Mouse (Mus musculus): ENCODE data around the gene Pum3. TPM values are rescaled to one million over a fixed set of nuclear protein-coding genes. Genes with fewer than 3 reads are reported as not detected.

The Pum3 gene
- 80.8 and 90.7 TPM in 2 replicates for total RNA-seq (2015)
- 49.7 and 52.8 TPM in 2 replicates for total RNA-seq (2017)

DNA sequence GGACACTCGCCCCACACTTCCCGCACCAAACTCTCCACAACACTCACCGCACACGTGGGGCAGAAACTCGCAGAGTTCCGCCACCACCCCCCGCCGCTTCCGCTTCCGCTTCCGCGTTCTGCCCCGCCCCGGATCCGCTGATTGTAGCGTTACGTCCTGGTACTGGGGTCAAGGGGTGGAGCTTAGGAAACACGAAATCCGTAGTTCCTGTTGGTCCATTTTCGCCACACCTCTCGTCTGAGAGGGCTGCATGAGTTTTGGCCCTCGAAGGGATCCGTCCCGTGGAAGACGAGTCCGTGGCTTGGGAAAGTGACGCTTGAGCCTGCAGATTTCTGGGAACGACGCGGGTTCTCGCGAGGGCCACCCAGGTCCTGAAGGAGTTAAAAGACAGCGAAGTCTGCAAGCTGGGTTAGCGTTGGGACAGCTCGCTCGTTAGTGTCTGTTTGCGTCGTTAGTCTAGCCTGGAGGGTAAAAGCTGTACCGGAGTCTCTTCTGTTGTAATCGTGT is at the start of gene Pum3:
Gene Pum3 (minus strand): TSS at position 81 of the 507 bp plus-strand sequence.
- peak; percentile 93 for ATAC-seq (ENCODE audit: poor library complexity, severe bottlenecking)

DNA sequence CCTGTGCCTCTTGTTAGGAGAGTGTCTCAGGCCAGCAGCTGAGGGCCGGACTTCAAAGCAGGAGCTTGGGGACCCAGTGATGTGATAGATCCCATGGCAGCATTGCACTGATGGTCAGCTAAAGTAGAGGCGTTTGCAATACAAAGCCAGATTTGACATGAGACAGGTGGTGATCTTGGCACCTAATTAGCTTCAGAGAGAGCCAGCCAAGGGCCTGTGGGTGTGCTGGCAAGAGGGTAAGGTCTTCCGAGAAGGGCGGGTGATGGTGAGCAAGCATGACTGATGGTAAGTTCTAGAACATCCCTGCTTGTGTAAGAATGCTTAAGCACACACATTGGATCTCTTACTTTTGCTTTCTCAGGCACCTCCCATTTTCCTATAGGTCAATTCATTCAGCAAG is 37.1 kb upstream of the Pum3 start:
- no peak for ATAC-seq (ENCODE audit: poor library complexity, severe bottlenecking)

- ATAC-seq (ENCODE audit: poor library complexity, severe bottlenecking), result no peak
These were observed 33.0 kb upstream of the Pum3 start for GRCm38 (mm10) chr19:27462656-27463055.

DNA sequence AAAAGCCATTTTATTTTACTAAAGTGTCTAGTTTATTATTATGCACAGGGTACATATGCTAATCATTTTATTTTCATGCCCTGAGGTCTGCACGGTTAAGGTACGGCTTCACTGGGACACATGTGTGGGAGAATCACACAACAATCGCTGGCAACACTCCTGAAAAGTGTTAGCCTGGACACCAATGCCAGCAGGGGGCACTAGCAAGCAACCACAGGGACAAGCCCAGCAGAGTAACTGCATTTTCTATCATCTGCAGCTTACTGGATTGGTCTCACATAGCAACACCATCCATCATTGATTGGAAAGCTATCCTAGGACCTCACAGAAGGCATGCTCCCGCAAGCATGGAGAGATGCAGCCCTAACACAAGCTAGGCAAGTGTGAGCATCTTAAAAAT is 20.8 kb upstream of the Pum3 start:
- peak; percentile 47 for ATAC-seq (ENCODE audit: poor library complexity, severe bottlenecking)

- no peak for ATAC-seq (ENCODE audit: poor library complexity, severe bottlenecking)
These were observed 17.9 kb upstream of the Pum3 start for GRCm38 (mm10) chr19:27447515-27447914.

- ATAC-seq (ENCODE audit: poor library complexity, severe bottlenecking), result no peak
These were observed 11.5 kb upstream of the Pum3 start for GRCm38 (mm10) chr19:27441106-27441505.

DNA sequence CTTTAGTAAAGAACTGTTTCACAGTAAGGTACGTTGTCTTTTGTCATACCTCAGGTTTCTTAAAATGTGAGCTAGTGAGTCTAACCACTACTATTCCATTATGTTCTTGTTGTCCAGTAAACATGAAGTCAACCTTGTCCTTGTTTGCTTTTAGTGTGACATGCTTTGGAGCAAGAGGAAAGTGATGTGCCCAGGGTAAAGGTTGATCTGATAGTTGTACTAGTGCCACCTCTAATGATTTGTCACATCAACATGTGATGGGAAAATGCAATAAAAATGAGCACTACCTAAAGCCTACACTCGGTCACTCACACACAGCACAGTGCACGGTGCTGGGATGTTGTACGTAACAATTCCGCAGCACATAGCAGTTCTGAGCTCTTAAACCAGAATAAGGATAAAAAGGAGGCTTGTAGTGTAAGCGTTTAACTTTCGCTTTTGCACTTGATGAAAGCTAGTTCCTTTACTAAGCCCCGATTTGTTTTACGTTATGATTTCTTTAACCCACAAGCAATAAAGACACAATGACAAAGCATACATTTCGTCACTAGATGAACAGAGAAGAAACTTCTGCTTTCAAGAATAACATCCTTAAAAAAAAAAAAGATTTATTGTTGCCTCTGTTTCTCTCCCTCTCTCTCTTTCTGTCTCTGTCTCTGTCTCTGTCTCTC is 8.5 kb upstream of the Pum3 start:
- peak; percentile 93 for ATAC-seq (ENCODE audit: poor library complexity, severe bottlenecking)

GRCm38 (mm10) chr19:27430406-27430805 is 781 bp upstream of the Pum3 start:
- no peak for ATAC-seq (ENCODE audit: poor library complexity, severe bottlenecking)

DNA sequence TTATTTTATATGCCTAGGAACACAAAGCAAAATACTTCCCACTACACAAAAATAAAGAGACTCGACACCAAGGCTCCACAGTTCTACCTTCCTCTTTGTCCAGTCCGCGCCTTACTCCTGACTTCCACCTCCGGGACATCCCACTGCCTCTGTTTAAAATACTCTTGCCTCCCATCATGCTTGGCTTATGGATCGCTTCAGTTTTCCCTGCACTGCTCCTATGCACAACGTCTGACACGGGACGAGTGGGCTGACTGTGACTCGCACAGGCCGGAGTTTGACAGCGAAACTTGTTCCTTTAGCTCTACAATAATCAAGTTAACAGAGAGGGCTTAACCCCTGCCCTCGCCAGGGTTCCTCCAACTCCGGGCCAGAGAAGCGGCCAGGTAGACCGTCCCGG is 344 bp downstream of the Pum3 start:
- ATAC-seq (ENCODE audit: poor library complexity, severe bottlenecking), result peak; percentile 24

- no peak for ATAC-seq (ENCODE audit: poor library complexity, severe bottlenecking)
These were observed 1.8 kb downstream of the Pum3 start for GRCm38 (mm10) chr19:27427865-27428264.

DNA sequence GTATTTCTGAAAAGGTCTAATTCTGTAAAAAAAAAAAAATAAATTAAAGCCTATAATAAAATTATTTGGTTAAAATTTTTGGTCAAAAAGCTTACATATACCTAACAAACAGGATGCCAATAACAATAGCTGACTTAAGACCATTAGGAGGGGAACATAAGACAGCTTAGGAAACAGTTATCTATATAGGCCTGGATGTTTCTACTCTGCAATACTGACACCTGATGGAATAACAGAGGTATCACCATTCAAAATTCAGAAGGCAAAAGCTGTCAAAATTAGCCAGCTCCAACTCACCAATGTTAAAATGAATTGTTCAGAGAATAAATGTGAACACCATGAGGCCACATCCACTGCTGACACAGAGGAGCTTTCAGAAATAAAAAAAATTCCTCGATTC is 3.2 kb downstream of the Pum3 start:
- no peak for ATAC-seq (ENCODE audit: poor library complexity, severe bottlenecking)

DNA sequence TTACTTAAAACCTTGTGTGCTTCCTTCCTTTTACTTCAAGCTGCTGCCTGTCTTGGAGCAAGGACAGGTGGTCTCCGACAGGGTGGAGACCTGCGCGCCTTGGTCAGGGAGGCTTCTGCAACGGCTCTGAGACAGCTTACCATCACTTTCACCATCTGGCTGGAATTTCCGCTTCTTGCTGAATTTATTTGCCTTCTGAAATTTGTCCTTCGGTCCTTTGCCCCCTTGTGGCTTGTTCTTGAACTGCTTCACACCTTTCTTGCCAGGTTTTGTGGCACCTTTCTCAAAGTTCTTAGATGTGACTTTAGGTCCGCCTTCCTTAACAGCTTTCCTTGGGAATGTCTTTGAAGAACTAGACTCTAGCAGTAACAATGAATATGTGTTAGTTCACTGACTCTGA is 4.0 kb downstream of the Pum3 start:
- no peak for ATAC-seq (ENCODE audit: poor library complexity, severe bottlenecking)

DNA sequence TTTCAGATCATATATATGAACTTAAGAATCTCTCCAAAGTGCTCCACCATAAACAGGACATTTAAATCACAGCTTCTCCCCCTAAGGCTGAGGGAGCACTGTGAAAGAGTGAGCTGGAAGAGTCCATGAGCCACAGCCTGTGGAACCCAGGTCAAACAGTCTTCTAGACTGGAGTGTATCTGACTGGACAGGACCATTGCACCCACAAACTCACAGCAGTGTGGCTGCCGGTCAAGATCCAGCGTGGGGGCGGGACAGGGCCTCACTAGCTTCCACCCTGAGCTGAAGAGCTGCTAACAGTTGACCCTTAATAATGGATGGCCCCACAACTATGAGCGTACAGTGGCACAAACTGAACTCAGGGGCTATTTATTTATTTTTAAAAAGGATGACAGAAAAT is 12.2 kb downstream of the Pum3 start:
- no peak for ATAC-seq (ENCODE audit: poor library complexity, severe bottlenecking)

DNA sequence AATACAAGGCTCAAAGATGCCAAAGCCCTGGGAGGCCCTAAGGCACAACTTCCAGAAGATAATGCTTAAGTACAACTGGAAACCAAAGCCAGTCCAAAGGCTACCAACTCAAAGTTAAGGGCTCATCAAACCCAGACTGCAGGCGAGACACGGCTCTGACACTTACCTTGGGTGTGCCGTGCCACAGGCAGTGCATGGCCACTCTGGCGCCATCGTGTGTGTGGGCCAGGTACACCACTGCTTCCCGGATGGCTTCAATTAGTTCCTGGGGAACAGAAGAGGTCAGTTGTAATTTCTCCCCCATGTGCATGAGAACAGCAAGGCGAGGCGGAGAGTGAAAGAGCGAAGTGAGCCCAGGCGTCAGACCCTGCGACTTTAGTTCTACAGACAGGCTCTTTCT is 13.1 kb downstream of the Pum3 start:
- no peak for ATAC-seq (ENCODE audit: poor library complexity, severe bottlenecking)

DNA sequence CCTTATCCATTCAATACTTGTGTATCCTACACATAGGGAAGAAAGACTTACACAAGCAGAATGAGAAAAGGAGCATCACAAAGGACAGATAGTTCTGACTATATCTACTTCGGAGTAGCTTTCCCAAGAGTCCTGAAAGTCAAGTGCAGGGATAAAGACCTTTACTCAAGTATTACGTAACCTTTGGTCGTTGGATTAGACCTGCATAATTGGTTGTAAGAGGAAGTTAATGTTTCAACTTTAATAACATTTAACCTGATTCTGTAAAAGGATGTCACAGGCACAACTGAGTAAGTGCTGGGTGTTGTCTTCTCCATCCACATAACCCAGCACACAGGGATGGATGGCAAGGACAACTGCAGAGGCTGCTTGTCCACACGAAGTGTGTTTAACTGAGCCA is 18.3 kb downstream of the Pum3 start:
- ATAC-seq (ENCODE audit: poor library complexity, severe bottlenecking), result no peak

DNA sequence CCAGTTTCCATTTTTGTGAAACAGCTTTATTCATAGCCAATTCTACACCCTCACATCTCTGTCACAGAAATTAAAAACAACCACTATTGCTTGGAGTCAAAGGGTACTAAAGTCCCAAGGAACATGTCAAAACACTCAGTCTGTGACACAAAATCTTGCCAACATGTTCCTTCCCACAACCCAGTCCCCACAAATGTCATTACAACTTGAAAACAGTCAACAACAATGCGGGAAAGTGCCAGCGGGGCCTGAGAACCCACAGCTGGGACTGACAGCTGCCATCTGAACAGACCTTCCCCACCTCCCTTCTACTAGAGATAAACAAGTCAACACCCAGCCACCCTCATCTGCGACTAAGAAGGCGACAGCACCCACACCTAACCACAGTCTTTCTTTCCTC is 18.9 kb downstream of the Pum3 start:
- ATAC-seq (ENCODE audit: poor library complexity, severe bottlenecking), result no peak

DNA sequence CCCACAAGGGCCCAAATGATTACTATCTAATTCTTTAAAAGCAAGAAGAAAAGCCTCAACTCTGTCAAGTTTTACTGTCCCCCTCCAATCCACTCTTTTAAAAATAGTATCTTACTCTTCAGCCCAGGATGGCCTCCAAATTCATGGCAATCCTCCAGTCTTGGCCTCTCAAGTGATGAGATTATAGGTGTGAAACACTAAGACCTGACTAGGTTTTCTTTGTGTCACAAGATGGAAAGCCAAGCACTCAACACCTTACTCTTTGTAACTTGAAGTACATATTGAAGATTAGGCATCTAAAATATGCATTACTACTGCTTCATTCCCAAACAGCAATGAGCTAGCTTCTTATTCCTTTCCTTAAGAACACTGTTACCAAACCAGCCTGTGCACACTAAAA is 19.8 kb downstream of the Pum3 start:
- no peak for ATAC-seq (ENCODE audit: poor library complexity, severe bottlenecking)

GRCm38 (mm10) chr19:27409196-27409595 is 20.4 kb downstream of the Pum3 start:
- ATAC-seq (ENCODE audit: poor library complexity, severe bottlenecking), result no peak

DNA sequence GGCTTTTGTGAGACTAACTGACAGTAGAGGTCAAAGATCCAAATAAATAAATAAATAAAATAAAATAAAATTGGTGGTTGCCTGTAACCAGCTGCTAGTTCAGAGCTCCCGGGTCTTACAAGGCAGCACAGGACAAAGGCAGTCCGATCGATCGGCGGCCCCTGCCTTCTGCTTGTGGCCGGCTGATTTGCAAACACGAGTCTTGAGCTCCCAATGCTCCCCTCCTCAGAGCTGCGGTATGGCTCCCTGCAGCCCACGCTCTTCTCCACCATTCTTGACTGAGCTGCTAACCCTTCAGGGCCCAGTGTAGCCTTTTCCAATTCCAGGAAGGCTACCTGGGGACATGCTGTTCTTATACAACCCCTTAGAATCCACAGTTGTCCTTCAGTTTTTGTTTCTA is 31.8 kb downstream of the Pum3 start:
- no peak for ATAC-seq (ENCODE audit: poor library complexity, severe bottlenecking)

DNA sequence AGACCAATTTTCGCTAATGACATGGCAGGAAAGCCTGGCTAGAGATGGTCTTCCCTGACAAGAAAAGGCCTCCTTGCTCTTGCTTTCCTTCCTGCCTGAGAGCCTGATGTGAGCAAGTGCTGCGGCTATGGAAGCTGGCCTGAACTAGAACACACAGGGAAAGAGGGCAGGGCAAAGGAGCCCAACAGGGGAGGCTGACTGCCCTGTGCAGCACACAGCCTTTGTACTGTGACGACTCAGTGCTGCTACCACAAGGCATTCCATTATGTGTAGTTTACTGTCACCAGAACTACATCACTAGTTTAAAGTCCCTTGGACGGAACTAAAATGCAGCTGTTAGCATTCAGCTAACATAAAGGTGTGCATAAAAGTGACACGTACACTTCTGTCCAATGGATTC is 32.4 kb downstream of the Pum3 start:
- ATAC-seq (ENCODE audit: poor library complexity, severe bottlenecking), result no peak

DNA sequence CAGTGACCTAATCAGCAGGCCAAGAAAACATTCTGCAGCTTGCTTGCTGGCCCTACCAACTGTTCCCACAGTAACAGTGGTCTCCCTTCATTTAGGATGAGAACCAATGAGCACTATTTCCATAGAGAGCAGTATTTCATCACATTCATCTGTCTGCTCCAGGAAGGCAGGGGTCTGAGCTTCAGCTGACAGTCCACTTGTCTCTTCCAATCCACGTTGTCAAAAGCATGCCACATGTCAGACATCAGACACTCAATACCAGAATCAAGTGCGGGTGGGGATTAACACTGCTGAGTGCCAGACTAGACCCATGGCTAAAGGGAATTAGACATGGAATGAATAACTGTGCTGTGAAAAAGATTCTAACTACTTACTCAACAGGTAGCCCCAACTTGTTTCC is 32.9 kb downstream of the Pum3 start:
- ATAC-seq (ENCODE audit: poor library complexity, severe bottlenecking), result no peak

- no peak for ATAC-seq (ENCODE audit: poor library complexity, severe bottlenecking)
These were observed 33.7 kb downstream of the Pum3 start for GRCm38 (mm10) chr19:27395936-27396335.

DNA sequence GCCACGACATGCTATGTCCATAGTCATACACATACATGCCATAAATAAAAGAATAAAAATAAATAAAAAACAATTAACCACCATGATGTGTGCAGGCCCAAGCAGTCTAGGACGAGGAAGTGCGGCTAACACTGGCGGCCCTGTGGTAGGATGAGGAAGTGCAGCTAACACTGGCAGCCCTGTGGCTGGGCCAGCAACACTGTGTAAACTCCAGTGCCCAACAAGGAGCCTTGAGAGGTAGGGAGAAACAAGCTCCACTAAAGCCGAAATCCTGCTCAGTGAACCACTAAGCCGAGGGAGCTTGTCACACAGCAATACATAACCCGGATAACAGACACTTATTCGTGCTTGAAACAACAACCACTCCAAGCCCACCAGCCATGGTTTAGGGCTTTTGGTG is 34.1 kb downstream of the Pum3 start:
- peak; percentile 62 for ATAC-seq (ENCODE audit: poor library complexity, severe bottlenecking)

Data from megakaryocyte, adult 5-6 weeks (primary cell).